Comparison of ENCODE assay signal across 22 mouse cellular contexts in the genomic region with DNA sequence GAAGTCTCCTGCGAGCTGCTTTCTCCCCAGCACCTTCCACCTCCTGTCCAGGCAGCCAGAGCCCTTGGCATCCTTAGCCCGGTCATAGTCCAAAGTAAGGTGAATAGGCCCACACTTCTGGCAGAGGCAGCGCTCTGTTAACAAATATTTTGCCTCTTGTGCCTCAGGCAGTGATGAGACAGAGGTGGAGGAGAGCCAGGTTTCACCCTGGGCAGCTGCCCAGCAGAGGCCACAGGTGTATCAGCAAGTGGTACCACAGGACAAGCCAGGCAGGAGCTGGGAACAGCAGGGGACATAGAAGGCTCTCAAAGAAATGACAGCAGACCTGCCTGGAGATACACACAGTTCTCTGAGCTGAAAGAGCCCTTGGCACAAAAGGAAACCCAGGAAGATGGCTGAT. TPM values are rescaled to one million over a fixed set of nuclear protein-coding genes. Genes with fewer than 3 reads are reported as not detected.
A peak's percentile ranks its signal among the peaks of the same experiment; 100 is the strongest.
DNase-seq lines count a peak whose midpoint lies in the region; ATAC-seq and TF ChIP-seq lines count a peak whose summit lies in the region.
"Had no signal": no experiment of that assay in that cellular context is flagged by ENCODE, and none has a peak within 500 bp of the region (broad histone marks: within the 10 kb centered on the region; RNA-seq: fewer than 3 reads in every experiment).

No protein-coding gene starts in this region.

- H3K9ac ChIP-seq in kidney, embryonic 16.5 days (replicated peaks; ENCODE audit: low read length): no peak overlapping the region
- H3K9ac ChIP-seq: embryonic facial prominence, embryonic 15.5 days; forebrain, embryonic 15.5 days; heart, embryonic 13.5 days had no signal

- DNase-seq in kidney, adult 11 months: peak; percentile 93
- no peak for DNase-seq in left cerebral cortex, adult 2 months (ENCODE audit: extremely low spot score in 1 of 2, low spot score in 2 of 2)
- DNase-seq in left cerebral cortex, postnatal 4 days: no peak
- peak; percentile 90 to 91 for DNase-seq in kidney, adult 8-10 months
- peak; percentile 83 for DNase-seq in kidney, postnatal 14 days
- no peak for DNase-seq in ovary, adult 18-20 months (ENCODE audit: low spot score)
- DNase-seq: adrenal gland, postnatal 25 days; cerebellum, adult 18-20 months; embryo, embryonic 11 days; gastrocnemius, postnatal 36 days; heart, adult 11 months; heart, postnatal 36 days had no signal

- no peak for TF ChIP-seq CTCF in left cerebral cortex, adult 2 months (IDR thresholded peaks at IDR 0.05)

- 84% methylated on average over 3 of the region's 3 CpGs for WGBS in kidney, embryonic 16.5 days

- H3K9me3 ChIP-seq in kidney, embryonic 16.5 days (ENCODE audit: low read length): no peaks in the 10 kb centered on the region
- H3K9me3 ChIP-seq: embryonic facial prominence, embryonic 15.5 days; forebrain, embryonic 10.5 days; forebrain, embryonic 15.5 days; heart, embryonic 13.5 days had no signal

- intact Hi-C loops in left cerebral cortex, adult 2 months (cut with DNase I): no loop called here
- intact Hi-C loops in left cerebral cortex, postnatal 4 days (cut with DNase I): no loop called here

- no peaks in the 10 kb centered on the region for H3K27me3 ChIP-seq in kidney, embryonic 16.5 days (ENCODE audit: insufficient read depth, low read length)
- H3K27me3 ChIP-seq: embryonic facial prominence, embryonic 15.5 days; forebrain, embryonic 15.5 days; Patski had no signal

- no peak for ATAC-seq in kidney, embryonic 16.5 days (ENCODE audit: low FRiP score, low TSS enrichment)
- ATAC-seq in CD4-positive, CD25-positive, alpha-beta regulatory T cell, adult 4 months: no peak
- ATAC-seq: activated CD4-positive, CD25-positive, alpha-beta regulatory T cell, adult 4 months; forebrain, embryonic 15.5 days; Patski had no signal

- H3K27ac ChIP-seq in kidney, embryonic 16.5 days (ENCODE audit: low read length): no peak overlapping the region
- H3K27ac ChIP-seq in left cerebral cortex, adult 2 months: peak overlapping the region; percentile 32; the same call in 1 of the 2 replicates
- H3K27ac ChIP-seq: embryonic facial prominence, embryonic 15.5 days; forebrain, embryonic 10.5 days; forebrain, embryonic 15.5 days; heart, embryonic 13.5 days had no signal

- no peak overlapping the region for H3K4me3 ChIP-seq in kidney, embryonic 16.5 days (ENCODE audit: low read length)
- no peak overlapping the region for H3K4me3 ChIP-seq in left cerebral cortex, adult 2 months
- H3K4me3 ChIP-seq: embryonic facial prominence, embryonic 15.5 days; erythroblast, embryonic 14.5 days; forebrain, embryonic 10.5 days; forebrain, embryonic 15.5 days; heart, embryonic 13.5 days had no signal

- H3K36me3 ChIP-seq in kidney, embryonic 16.5 days (ENCODE audit: insufficient read depth, low read length): no peaks in the 10 kb centered on the region
- H3K36me3 ChIP-seq: embryonic facial prominence, embryonic 15.5 days; forebrain, embryonic 10.5 days; forebrain, embryonic 15.5 days; heart, embryonic 13.5 days had no signal

- H3K4me2 ChIP-seq in kidney, embryonic 16.5 days (replicated peaks; ENCODE audit: low read depth, low read length): no peak overlapping the region
- H3K4me2 ChIP-seq: embryonic facial prominence, embryonic 15.5 days; forebrain, embryonic 15.5 days; heart, embryonic 13.5 days had no signal

- peaks cover 27% of the 10 kb centered on the region for H3K4me1 ChIP-seq in kidney, embryonic 16.5 days (ENCODE audit: insufficient read depth, low read length)

RNA-seq across cellular contexts. Expression of a gene that starts 23.6 kb away (rescaled TPM):
- polyA plus RNA-seq in kidney, embryonic 16.5 days (2015; fragmentation: Nextera tagmentation; extraction: Ambion mirVana): 5.0 and 5.1 TPM in 2 replicates
- 10 to 100 TPM; 43.1 to 51.7 TPM for total RNA-seq in left cerebral cortex, adult 2 months (2021)
- 10 to 100 TPM in 1 of 2 experiments, 1 to 10 TPM in 1; 8.3 to 10.1 TPM for total RNA-seq in left cerebral cortex, postnatal 4 days (2021)
- not detected for polyA plus RNA-seq in CD4-positive, CD25-positive, alpha-beta regulatory T cell, adult 4 months (2017; shearing (Covaris generic))
- total RNA-seq: CH12.LX had no signal

Comparison
In these comparisons a context has a peak if more than half of its experiments do, and no peak if none do; other contexts are left out.
1. DNase-seq: peak in kidney, adult 11 months (single experiment), kidney, adult 8-10 months (2 of 2) and kidney, postnatal 14 days (single experiment); none in left cerebral cortex, adult 2 months (0 of 2), left cerebral cortex, postnatal 4 days (single experiment) and ovary, adult 18-20 months (single experiment).